Mouse (Mus musculus) E14TG2a.4 (cell line): ENCODE data around the gene Reps2.

ENCODE experiments used
- CTCF ChIP-seq: conservative IDR thresholded peaks from 2 replicates; pipeline ENCODE4 v1.5.1; 2014; ENCODE audit warnings: low read length
- NANOG ChIP-seq: IDR thresholded peaks from 2 replicates; pipeline ENCODE4 v1.6.1; 2014; ENCODE audit warnings: borderline replicate concordance, low read length, mixed read lengths
- POU5F1 ChIP-seq: IDR thresholded peaks from 2 replicates; pipeline ENCODE4 v1.6.1; 2014; ENCODE audit warnings: low read length, borderline replicate concordance

DNA sequence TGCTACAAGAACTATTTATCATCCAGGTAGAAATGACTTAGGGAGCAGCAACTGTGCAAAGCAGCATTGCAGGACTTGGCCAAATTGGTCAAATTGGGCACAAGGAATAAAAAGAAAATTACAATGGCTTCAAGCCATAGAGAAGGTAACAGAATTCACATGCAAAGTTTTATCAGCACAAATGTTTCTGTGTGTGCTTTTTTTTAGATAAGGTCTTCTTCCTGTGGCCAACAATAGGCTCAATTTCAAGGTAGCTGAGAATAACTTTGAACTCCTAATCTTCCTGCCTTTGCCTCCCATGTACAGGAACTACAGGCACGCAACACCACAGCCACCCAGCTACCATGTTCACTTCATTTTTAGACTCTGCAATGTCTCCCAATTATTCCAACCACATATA, 16.7 kb upstream of the Reps2 start:
- no peak for TF ChIP-seq CTCF
- no peak for TF ChIP-seq NANOG
- TF ChIP-seq POU5F1: no peak
